Mouse (Mus musculus) right cerebral cortex, postnatal 36 days (tissue): ENCODE results near the gene Gabarap.
"Not testable (repeated sequence)": the region's sequence is repeated elsewhere in the genome, so short reads cannot be mapped to it uniquely, and the experiment has no call there.

Experiments used
- DNase-seq, 2 experiments: peaks; one replicate each; pipeline ENCODE4 v3.0.0; 2022; ENCODE audit warnings: low spot score in 2 of 2, mixed read lengths in 1 of 2

Gene Gabarap

GRCm38 (mm10) chr11:69990850-69991691 is at the start of gene Gabarap:
Gene Gabarap, plus strand, starts transcription at chr11:69991143.
- peak; percentile 92 to 94 for DNase-seq

DNA sequence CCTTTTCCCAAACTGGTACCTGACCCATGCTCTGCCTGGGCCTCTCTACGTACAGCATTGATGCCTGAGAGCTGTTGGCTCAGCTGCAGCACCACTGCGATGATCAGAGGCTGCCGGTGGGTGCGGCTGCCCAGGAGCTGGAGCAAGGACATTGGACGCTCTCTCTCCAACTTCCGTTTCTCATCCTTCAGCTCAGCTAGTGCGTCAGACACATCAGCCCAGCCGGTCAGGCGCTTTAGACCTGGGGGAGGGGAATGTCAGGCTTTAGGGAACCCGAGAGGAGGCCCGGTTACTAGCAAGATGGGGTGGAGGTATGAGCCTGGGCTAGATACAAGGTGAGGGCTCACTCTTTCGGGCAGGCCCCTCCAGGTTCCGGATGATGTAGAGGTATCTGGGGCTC is 45.7 kb upstream of the Gabarap start:
- no peak for DNase-seq

DNA sequence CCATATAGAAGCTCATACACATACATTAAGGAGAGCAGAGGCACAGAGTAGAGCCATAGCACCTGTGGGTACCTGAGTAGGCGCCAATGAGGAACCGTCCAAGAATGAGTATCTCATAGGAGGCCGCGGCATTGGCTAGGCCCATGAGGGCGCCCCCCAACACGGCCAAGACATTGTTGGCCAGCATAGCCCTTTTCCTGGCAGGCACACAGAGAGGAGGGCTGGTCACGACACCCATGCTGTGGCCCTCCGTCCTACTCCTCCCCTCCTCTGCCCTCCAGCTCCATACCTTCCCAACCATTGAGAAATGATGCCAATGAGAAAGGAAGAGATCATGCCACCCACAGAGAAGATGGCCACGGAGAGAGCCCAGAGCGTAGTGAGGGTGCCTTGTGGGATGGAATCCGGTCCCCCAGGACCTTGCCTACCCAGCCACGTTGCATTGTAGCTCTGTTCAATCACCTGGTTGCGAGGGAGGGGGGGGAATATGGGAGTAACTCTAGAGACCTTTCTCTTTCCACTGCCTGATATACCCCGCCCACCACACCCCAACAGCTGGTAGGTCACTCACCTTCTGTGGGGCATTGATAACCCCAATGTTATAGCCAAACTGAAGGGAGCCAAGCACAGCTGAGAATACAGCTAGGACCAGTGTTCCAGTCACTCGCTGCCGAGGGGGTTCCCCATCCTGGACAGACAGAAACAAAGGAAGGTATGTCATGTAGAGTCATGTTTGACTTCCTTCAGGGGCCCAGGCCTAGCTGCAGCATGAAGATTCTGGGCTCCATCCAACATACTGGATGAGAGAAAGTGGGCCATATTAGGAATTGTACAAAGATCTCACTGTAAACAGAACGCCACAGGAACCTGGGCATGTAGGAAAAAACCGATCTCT is 44.7 kb upstream of the Gabarap start:
- no peak for DNase-seq

- no peak for DNase-seq
These were observed 43.4 kb upstream of the Gabarap start for GRCm38 (mm10) chr11:69947337-69948065.

DNA sequence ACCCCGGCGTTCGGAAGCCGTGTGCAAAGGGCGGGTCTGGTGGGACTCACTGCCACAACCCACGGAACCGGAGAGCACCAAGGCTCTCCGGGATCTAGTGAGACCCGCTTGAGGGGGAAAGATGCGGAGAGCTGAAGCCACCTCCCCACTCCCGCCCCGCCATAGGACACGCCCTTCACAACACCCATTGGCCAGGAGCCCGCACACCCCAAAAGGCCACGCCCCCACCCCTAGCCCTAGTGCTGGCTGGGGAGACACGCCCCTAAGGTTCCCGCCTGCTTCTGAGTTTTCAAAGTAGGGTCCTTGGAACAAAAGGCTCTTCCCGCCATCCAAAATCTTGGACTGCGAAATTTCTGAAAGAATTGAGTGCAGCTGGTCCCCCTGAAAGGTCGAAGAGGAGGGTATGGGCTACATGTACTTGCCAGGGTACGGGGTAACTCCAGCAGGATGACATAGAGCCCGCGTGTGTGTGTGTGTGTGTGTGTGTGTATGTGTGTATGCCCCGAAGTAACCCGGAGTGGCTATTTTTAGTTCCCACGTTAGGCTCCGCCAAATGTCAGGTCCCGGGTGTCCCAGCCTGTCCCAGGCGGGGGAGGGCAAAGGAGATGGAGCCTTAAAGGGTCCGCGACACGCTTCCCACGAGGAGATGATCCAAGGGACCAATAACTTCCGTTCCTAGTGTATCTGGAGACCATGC is 42.7 kb upstream of the Gabarap start, which contains the start of gene Slc2a4:
Gene Slc2a4, minus strand, starts transcription at position 123 of the 697 bp plus-strand sequence.
- DNase-seq, result no peak

DNA sequence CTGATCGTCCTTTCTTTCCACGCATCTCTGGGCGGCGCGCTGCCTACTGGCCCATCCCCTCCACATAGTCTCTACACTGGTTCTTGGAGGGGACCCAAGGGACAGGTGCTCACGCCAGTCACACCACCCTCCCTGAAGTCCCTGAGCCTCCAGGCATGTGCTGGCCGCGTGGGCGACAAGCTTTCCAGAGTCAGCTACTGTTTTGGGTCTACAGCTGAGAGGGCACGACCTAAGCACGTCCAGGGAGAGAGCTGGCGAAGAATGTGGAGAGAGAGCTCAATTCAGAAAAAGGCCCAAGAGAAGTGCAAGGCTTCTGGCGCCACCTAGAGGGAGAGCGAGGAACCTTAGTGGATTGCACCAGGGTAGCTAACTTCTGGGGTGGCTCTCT is 42.2 kb upstream of the Gabarap start:
- DNase-seq, result no peak

DNA sequence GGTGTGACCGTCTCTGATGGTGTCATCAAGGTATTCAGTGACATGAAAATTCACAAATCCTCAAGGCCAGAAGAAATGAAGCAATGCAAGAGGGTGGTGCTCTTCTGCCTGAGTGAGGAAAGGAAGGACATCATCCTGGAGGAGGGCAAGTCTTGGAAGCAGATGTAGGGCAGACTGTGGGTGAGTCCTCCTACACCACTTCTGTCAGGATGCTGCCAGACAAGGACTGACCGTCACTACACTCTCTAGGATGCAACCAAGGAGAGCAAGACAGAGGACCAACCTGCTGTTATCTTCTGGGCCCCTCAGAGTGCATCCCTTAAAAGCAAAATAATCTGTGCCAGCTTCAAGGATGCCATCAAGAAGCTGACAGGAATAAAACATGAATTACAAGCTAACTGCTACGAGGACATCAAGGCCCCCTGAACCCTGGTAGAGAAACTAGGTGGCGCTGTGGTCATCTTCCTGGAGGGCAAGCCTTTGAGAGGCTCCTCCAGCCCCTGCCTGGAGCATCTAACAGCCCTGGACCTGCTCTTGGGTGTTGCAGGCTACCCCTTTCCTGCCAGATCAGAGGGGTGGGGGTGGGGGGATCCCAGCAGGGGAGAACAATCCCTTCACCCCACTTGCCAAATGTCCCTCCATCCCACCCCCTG is 40.0 kb upstream of the Gabarap start:
- DNase-seq, result no peak

DNA sequence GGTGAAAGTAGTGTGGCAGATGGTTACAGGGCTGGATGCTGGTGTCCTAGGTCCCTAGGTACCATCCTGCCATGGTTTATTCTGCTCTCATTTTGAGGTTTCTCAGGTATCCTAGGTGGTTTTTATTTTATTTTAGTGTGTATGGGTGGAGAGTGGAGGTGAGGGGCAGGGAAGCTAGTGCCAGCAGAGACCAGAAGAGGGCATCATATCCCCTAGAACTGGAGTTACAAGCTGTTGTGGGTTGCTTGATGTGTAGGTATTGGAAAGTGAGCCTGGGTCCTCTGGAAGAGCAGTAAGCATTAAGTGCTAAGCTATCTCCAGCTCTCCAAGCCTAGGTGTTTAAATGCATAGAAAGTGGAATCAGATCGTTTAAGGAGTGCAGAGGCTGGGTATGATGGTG is 38.7 kb upstream of the Gabarap start:
- DNase-seq, result no peak

DNA sequence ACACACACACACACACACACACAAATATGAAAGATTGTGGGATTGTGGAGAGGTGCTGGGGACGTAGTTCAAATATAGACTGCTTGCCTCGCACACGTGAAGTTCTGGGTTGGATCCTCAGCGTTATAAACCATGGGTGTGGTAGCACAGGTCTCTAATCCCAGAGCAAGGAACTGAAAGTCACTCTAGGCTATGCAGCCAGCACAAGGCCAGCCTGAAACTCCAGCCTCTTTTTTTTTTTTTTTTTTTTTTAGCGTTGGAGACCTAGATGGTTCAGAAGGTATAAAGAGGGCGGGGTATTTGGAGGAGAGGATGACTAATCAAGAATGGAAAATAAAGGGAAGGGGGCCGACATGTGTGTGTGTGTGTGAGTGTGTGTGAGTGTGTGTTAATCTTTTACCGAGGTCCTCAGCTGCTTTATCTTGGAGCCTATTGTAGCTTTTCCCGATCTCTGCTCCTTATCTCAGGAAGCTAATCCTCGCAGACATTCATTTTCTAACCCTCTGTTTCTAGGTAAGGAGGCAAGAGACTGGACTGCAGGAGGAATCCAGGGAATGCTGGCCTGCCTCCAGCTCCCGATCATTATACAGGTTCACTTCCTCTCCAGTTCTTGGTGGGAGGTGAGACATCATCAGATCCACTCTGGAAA is 37.6 kb upstream of the Gabarap start:
- DNase-seq, result no peak

DNA sequence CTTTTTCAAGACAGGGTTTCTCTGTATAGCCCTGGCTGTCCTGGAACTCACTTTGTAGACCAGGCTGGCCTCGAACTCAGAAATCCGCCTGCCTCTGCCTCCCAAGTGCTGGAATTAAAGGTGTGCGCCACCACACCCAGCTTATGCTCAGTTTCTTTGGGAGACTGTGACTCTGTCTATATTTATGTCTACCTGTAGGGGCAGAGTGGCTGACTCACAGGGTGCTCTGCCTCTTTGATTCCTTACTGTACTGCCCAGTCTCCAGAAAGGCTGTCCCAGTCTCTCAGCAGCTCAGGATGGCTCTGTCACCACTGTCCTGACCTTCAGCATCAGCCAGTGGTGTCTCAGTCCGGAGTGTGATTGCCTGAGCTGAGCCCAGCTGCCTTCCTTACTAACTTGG is 35.3 kb upstream of the Gabarap start:
- DNase-seq, result not testable (repeated sequence)

DNA sequence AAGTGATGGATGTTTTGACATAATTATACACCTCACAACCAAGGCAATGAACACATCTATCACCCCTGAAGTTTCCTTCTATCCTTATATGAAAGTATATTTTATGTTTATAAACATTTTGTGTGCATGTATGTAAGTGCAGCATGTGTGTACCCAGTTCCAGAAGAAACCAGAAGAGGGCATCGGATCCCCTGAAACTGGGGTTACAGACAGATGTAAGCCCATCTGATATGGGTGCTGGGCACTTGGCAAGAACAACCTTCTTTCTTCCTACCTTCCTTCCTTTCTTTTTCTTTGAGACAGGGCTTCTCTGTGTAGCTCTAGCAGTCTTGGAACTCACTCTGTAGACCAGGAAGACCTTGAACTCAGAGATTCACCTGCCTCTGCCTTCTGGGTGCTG is 34.7 kb upstream of the Gabarap start:
- no peak for DNase-seq

DNA sequence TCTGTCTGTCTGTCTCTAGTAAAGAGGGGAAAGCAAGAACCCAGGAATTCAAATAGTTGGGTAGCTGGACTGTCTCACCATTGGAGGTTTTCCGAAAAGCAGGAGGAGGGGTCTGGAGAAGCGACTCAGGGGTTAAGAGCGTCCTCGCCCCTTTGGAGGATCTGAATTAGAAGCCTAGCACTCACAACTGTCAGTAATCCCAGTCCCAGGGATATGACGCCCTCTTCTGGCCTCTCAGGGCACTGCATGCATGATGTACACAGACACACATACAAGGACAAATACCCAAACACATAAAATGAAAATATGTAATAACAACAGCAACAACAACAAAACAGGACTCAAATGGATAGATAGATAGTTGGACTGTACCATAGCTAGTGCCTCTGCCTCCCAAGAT is 30.3 kb upstream of the Gabarap start:
- no peak for DNase-seq

GRCm38 (mm10) chr11:69961841-69962240 is 29.1 kb upstream of the Gabarap start:
- no peak for DNase-seq

GRCm38 (mm10) chr11:69964650-69965270 is 26.2 kb upstream of the Gabarap start, which contains the start of gene Cldn7:
Gene Cldn7, plus strand, starts transcription at chr11:69964779.
- DNase-seq, result no peak

GRCm38 (mm10) chr11:69965271-69966005 is 25.5 kb upstream of the Gabarap start:
- DNase-seq, result no peak

- no peak for DNase-seq
These were observed 24.7 kb upstream of the Gabarap start for GRCm38 (mm10) chr11:69966006-69966859.

DNA sequence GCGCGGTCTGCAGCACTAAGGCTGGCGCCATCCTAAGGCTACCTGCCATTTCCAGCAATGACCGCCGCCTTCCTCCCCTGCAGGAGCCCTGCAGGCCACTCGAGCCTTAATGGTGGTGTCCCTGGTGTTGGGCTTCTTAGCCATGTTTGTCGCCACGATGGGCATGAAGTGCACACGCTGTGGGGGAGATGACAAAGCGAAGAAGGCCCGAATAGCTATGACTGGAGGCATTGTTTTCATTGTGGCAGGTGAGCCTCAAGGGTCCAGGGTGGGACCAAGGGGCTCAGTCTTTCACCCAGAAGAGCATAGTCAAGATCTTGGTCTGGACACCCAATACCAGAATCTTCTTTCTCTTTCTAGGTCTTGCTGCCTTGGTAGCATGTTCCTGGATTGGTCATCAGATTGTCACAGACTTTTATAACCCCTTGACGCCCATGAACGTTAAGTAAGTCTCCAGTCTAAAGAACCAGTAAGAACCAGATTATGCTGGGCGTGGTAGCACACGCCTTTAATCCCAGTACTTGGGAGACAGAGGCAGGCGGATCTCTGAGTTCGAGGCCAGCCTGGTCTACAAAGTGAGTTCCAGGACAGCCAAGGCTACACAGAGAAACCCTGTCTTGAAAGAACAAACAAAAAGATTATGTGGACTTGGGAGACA is 24.0 kb upstream of the Gabarap start:
- no peak for DNase-seq

GRCm38 (mm10) chr11:69968793-69969192 is 22.1 kb upstream of the Gabarap start:
- DNase-seq, result no peak
